Mouse (Mus musculus) adrenal gland, adult 10 weeks (tissue): ENCODE results near the gene Rabggtb. TPM values are rescaled to one million over a fixed set of nuclear protein-coding genes. Genes with fewer than 3 reads are reported as not detected.

ENCODE experiments used
- polyA plus RNA-seq: library from polyadenylated mRNA; stranded (reverse); fragments of 350-450 nt; fragmentation: Illumina TruSeq; extraction: RNeasy Lipid Tissue Mini Kit (QIAGEN cat#74804); gene quantifications from one replicate; pipeline ENCODE4 v1.2.3, GENCODE M21; 2014; ENCODE audit warnings: low read depth, low replicate concordance

Gene Rabggtb
- polyA plus RNA-seq = 103 TPM

GRCm38 (mm10) chr3:153912546-153913509, at the start of gene Rabggtb:
Gene Rabggtb, minus strand, starts transcription at chr3:153913009.

GRCm38 (mm10) chr3:153944335-153944990, 31.7 kb upstream of the Rabggtb start, which contains the start of gene Acadm:
Gene Acadm, minus strand, starts transcription at chr3:153944632.

GRCm38 (mm10) chr3:153906136-153906871, 6.5 kb downstream of the Rabggtb start, which contains the start of gene Msh4:
Gene Msh4, minus strand, starts transcription at chr3:153906138.

Other genes starting within 250 kb of the Rabggtb start
- 4.4 TPM for gene St6galnac3, start 187.8 kb downstream of the Rabggtb start, polyA plus RNA-seq
- gene Asb17, start 68.8 kb downstream of the Rabggtb start, polyA plus RNA-seq = not detected
- not detected for gene Msh4, start 6.9 kb downstream of the Rabggtb start, polyA plus RNA-seq
- 685 TPM for gene Acadm, start 31.6 kb upstream of the Rabggtb start, polyA plus RNA-seq
- gene Slc44a5, start 60.4 kb upstream of the Rabggtb start, polyA plus RNA-seq = not detected